Mouse (Mus musculus): ENCODE results near the gene Osbpl7. TPM values are rescaled to one million over a fixed set of nuclear protein-coding genes. Genes with fewer than 3 reads are reported as not detected.

Gene Osbpl7
- total and polyA plus RNA-seq, 2 experiments from 2014 or later = 10.7 to 14.6 TPM

DNA sequence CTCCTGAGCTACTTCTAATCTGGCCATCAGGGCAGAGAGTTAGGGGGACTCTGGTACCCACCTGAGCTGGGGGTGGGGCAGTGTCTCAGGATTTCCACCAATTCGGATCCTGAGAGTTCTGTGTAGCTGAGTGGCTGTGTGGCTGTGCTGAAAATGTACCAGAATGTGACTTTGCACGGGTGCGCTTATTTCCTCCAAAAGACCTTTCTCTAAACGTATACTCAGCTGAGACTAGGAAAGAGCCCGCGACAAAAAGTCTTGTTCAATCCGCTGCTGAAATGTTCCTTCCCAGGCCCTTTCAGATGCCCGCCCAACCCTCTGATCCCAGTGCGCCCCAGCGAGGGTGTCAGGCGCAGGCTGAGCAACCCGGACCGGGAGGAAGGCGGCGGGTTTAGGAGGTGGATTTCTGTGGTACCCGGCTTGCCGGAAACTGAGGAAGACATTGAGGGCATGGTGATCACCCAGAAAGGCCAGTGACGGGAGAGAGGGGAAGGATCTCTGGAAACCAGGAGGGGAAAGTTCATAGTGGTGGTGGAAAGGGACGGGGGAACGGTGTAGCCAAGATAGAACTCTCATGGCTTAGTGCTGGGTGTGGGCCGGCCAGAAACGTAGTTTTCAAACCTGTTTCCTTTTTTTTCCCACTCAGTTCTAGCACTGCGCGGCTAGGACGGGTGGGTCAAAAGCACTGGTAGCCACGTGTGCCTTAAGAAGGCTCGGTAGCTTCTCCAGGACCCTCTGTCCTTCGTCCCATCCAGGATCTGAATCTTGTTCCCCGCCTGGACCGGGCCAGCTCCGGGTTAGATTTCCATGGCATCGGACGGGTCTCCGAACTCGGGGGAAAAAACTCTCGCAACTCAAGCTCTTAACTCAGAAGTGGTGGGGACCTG is 32.5 kb upstream of the Osbpl7 start:
- TF ChIP-seq CTCF (IDR thresholded peaks at IDR 0.05) = no peak
- under 1% methylated on average over 36 of the region's 36 CpGs for WGBS
- Histone ChIP-seq H3K4me2 (ENCODE audit: low read depth, low read length, poor library complexity, severe bottlenecking) (peak overlapping the region; percentile 44), H3K27me3 (ENCODE audit: insufficient read depth, low read length) (peaks cover 73% of the 10 kb centered on the region), H3K9ac (replicated peaks; ENCODE audit: low read length, poor library complexity, severe bottlenecking) (no peak overlapping the region), H3K36me3 (ENCODE audit: insufficient read depth, low read length) (no peaks in the 10 kb centered on the region), H3K4me1 (ENCODE audit: insufficient read depth, low read length) (peaks cover 6% of the 10 kb centered on the region; the same call in 1 of the 2 replicates), H3K4me3 (ENCODE audit: low read depth, low read length) (peak overlapping the region; percentile 32; the same call in 1 of the 2 replicates), H3K27ac (ENCODE audit: low read depth, low read length) (no peak overlapping the region), H3K9me3 (ENCODE audit: low read length) (no peaks in the 10 kb centered on the region)
- ATAC-seq (ENCODE audit: low FRiP score) (no peak), DNase-seq (ENCODE audit: low spot score) (no peak)

GRCm38 (mm10) chr11:97018583-97019344 is 31.7 kb upstream of the Osbpl7 start:
- Histone ChIP-seq H3K27ac (ENCODE audit: low read depth, low read length) (no peak overlapping the region), H3K9me3 (ENCODE audit: low read length) (no peaks in the 10 kb centered on the region), H3K27me3 (ENCODE audit: insufficient read depth, low read length) (peaks cover 81% of the 10 kb centered on the region), H3K4me1 (ENCODE audit: insufficient read depth, low read length) (peaks cover 6% of the 10 kb centered on the region; the same call in 1 of the 2 replicates), H3K9ac (replicated peaks; ENCODE audit: low read length, poor library complexity, severe bottlenecking) (no peak overlapping the region; the same call in 1 of the 2 replicates), H3K4me2 (ENCODE audit: low read depth, low read length, poor library complexity, severe bottlenecking) (peak overlapping the region; percentile 44), H3K4me3 (ENCODE audit: low read depth, low read length) (peak overlapping the region; percentile 32; the same call in 1 of the 2 replicates), H3K36me3 (ENCODE audit: insufficient read depth, low read length) (no peaks in the 10 kb centered on the region)
- no peak for DNase-seq (ENCODE audit: low spot score)
- ATAC-seq (ENCODE audit: low FRiP score) = no peak
- no peak for TF ChIP-seq CTCF (IDR thresholded peaks at IDR 0.05)
- under 1% methylated on average over 51 of the region's 68 CpGs for WGBS

DNA sequence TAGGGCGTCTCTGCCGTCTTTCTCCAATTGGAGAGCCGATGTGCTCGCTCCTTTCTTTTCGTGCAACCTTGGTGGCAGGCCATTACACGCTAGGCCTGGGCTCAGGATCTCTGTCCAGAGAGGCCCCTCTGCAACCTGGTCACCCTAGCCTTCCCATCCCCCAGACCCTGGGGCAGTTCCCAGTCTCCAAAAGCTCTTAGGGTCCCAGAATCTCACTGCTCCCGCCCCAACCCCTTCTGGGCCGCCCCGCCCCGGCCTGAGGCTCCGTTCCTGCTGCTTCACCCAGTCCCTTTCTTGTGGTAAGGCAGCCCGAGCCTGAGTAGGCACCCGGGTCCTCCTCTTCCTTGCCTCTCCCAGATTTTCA is 31.1 kb upstream of the Osbpl7 start:
- Histone ChIP-seq H3K4me3 (ENCODE audit: low read depth, low read length) (peak overlapping the region; percentile 32; the same call in 1 of the 2 replicates), H3K4me1 (ENCODE audit: insufficient read depth, low read length) (peaks cover 6% of the 10 kb centered on the region; the same call in 1 of the 2 replicates), H3K27ac (ENCODE audit: low read depth, low read length) (no peak overlapping the region), H3K9me3 (ENCODE audit: low read length) (no peaks in the 10 kb centered on the region), H3K27me3 (ENCODE audit: insufficient read depth, low read length) (peaks cover 87% of the 10 kb centered on the region), H3K4me2 (ENCODE audit: low read depth, low read length, poor library complexity, severe bottlenecking) (no peak overlapping the region), H3K9ac (replicated peaks; ENCODE audit: low read length, poor library complexity, severe bottlenecking) (no peak overlapping the region), H3K36me3 (ENCODE audit: insufficient read depth, low read length) (no peaks in the 10 kb centered on the region)
- no peak for TF ChIP-seq CTCF (IDR thresholded peaks at IDR 0.05)
- WGBS = 9% methylated on average over 13 of the region's 13 CpGs
- ATAC-seq (ENCODE audit: low FRiP score) (no peak), DNase-seq (ENCODE audit: low spot score) (no peak)

GRCm38 (mm10) chr11:97021121-97021765 is 29.2 kb upstream of the Osbpl7 start:
- ATAC-seq (ENCODE audit: low FRiP score) (no peak), DNase-seq (ENCODE audit: low spot score) (no peak)
- Histone ChIP-seq H3K4me2 (ENCODE audit: low read depth, low read length, poor library complexity, severe bottlenecking) (no peak overlapping the region), H3K27ac (ENCODE audit: low read depth, low read length) (no peak overlapping the region), H3K4me3 (ENCODE audit: low read depth, low read length) (peak overlapping the region; percentile 40), H3K4me1 (ENCODE audit: insufficient read depth, low read length) (peaks cover 6% of the 10 kb centered on the region; the same call in 1 of the 2 replicates), H3K9ac (replicated peaks; ENCODE audit: low read length, poor library complexity, severe bottlenecking) (no peak overlapping the region), H3K36me3 (ENCODE audit: insufficient read depth, low read length) (no peaks in the 10 kb centered on the region), H3K9me3 (ENCODE audit: low read length) (no peaks in the 10 kb centered on the region), H3K27me3 (ENCODE audit: insufficient read depth, low read length) (peaks cover 87% of the 10 kb centered on the region)
- 1% methylated on average over 25 of the region's 27 CpGs for WGBS
- TF ChIP-seq CTCF (IDR thresholded peaks at IDR 0.05) = no peak

GRCm38 (mm10) chr11:97021873-97022484 is 28.4 kb upstream of the Osbpl7 start:
- Histone ChIP-seq H3K4me1 (ENCODE audit: insufficient read depth, low read length) (peaks cover 6% of the 10 kb centered on the region; the same call in 1 of the 2 replicates), H3K9me3 (ENCODE audit: low read length) (no peaks in the 10 kb centered on the region), H3K36me3 (ENCODE audit: insufficient read depth, low read length) (no peaks in the 10 kb centered on the region), H3K4me2 (ENCODE audit: low read depth, low read length, poor library complexity, severe bottlenecking) (peak overlapping the region; percentile 65), H3K9ac (replicated peaks; ENCODE audit: low read length, poor library complexity, severe bottlenecking) (peak overlapping the region; percentile 44; the same call in 1 of the 2 replicates), H3K4me3 (ENCODE audit: low read depth, low read length) (peak overlapping the region; percentile 40), H3K27me3 (ENCODE audit: insufficient read depth, low read length) (peaks cover 80% of the 10 kb centered on the region), H3K27ac (ENCODE audit: low read depth, low read length) (no peak overlapping the region)
- peak; percentile 72 for TF ChIP-seq CTCF (IDR thresholded peaks at IDR 0.05)
- under 1% methylated on average over 50 of the region's 50 CpGs for WGBS
- peak; percentile 57; the same call in 1 of the 2 replicates for ATAC-seq (ENCODE audit: low FRiP score)
- DNase-seq (ENCODE audit: low spot score) = peak; percentile 65

All from midbrain, postnatal 0 days (tissue).